9 mouse cellular contexts compared by ENCODE assay signal in the genomic region with DNA sequence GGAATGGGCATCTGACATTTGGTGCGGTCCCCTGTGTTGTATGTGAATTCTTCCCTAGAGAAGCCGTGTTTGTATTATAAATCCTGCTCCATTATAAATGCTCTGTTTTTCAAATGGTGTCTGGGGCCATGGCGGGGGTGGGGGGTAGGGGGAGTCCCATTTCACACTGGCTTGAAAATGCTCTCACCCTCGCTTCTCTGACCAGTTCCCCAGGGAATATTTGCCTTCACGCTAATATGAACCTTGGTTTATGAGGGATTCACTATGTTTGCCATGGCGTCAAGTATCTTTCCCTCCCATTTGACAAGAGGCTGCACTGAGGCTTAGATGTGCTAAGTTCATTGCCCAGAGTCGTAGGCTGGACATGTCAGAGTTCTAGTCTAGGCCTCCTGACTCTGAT. TPM values are rescaled to one million over a fixed set of nuclear protein-coding genes. Genes with fewer than 3 reads are reported as not detected.
DNase-seq lines count a peak whose midpoint lies in the region; ATAC-seq and TF ChIP-seq lines count a peak whose summit lies in the region.
"Had no signal": no experiment of that assay in that cellular context is flagged by ENCODE, and none has a peak within 500 bp of the region (broad histone marks: within the 10 kb centered on the region; RNA-seq: fewer than 3 reads in every experiment).

No protein-coding gene starts in this region.

- no peak overlapping the region; the same call in 1 of the 2 replicates for H3K27ac ChIP-seq in lung, postnatal 0 days (ENCODE audit: low read length)
- 0 out of 2 replicates have a peak overlapping the region, but pooled peaks have one; percentile 37 for H3K27ac ChIP-seq in intestine, embryonic 15.5 days
- H3K27ac ChIP-seq in olfactory bulb, adult 2 months (ENCODE audit: insufficient read depth, low read depth, low read length), result 0 out of 2 replicates have a peak overlapping the region, but pooled peaks have one; percentile 47
- H3K27ac ChIP-seq in left cerebral cortex, adult 2 months, result no peak overlapping the region
- H3K27ac ChIP-seq: liver, embryonic 14.5 days had no signal

- H3K27me3 ChIP-seq in lung, postnatal 0 days (replicated peaks; ENCODE audit: insufficient read depth, low read length), result no peaks in the 10 kb centered on the region
- no peaks in the 10 kb centered on the region for H3K27me3 ChIP-seq in intestine, embryonic 15.5 days (replicated peaks)

- DNase-seq in heart, adult 11 months, result peak; percentile 68
- no peak for DNase-seq in heart, postnatal 25 days (ENCODE audit: low spot score)
- DNase-seq in lung, postnatal 0 days (ENCODE audit: low spot score), result no peak
- no peak for DNase-seq in lung, postnatal 25 days (ENCODE audit: low spot score)
- no peak for DNase-seq in cerebellum, postnatal 4 days (ENCODE audit: low spot score in 2 of 2)
- no peak for DNase-seq in left cerebral cortex, adult 2 months (ENCODE audit: extremely low spot score in 1 of 2, low spot score in 2 of 2)

- no peak for TF ChIP-seq POLR2A in olfactory bulb, adult 2 months (IDR thresholded peaks at IDR 0.05; ENCODE audit: insufficient read depth, low read depth, low read length)

- no peak for TF ChIP-seq EP300 in lung, postnatal 0 days (IDR thresholded peaks at IDR 0.05)

- WGBS in lung, postnatal 0 days, result 78% methylated on average over 7 of the region's 7 CpGs
- whole genome bisulfite sequencing in intestine, embryonic 15.5 days, result 65% methylated on average over 7 of the region's 7 CpGs
- 89% methylated on average over 7 of the region's 7 CpGs for WGBS in olfactory bulb, adult 2 months

- no peak for TF ChIP-seq CTCF in lung, postnatal 0 days (IDR thresholded peaks at IDR 0.05)
- no peak for TF ChIP-seq CTCF in olfactory bulb, adult 2 months (IDR thresholded peaks at IDR 0.05; ENCODE audit: insufficient read depth, low read depth, low read length)
- TF ChIP-seq CTCF in left cerebral cortex, adult 2 months (IDR thresholded peaks at IDR 0.05), result no peak

- no peaks in the 10 kb centered on the region for H3K9me3 ChIP-seq in lung, postnatal 0 days (ENCODE audit: low read length)
- no peaks in the 10 kb centered on the region for H3K9me3 ChIP-seq in intestine, embryonic 15.5 days

- H3K9ac ChIP-seq in lung, postnatal 0 days (replicated peaks; ENCODE audit: low read depth), result no peak overlapping the region
- H3K9ac ChIP-seq in intestine, embryonic 15.5 days, result 0 out of 2 replicates have a peak overlapping the region, but pooled peaks have one; percentile 65
- H3K9ac ChIP-seq: liver, embryonic 14.5 days had no signal

- no peak overlapping the region for H3K4me3 ChIP-seq in lung, postnatal 0 days (ENCODE audit: low read depth, low read length)
- no peak overlapping the region for H3K4me3 ChIP-seq in intestine, embryonic 15.5 days (replicated peaks)
- H3K4me3 ChIP-seq in olfactory bulb, adult 2 months (ENCODE audit: insufficient read depth, low read depth, low read length), result no peak overlapping the region
- H3K4me3 ChIP-seq in left cerebral cortex, adult 2 months, result no peak overlapping the region

- no peaks in the 10 kb centered on the region for H3K36me3 ChIP-seq in lung, postnatal 0 days (ENCODE audit: insufficient read depth, low read length)
- no peaks in the 10 kb centered on the region for H3K36me3 ChIP-seq in intestine, embryonic 15.5 days

- intact Hi-C loops in heart, postnatal 25 days (cut with DNase I), result no loop called here
- intact Hi-C loops in left cerebral cortex, adult 2 months (cut with DNase I), result loop anchor here (2.0 kb wide), 1 partner anchor 23 kb away; no protein-coding TSS in a partner anchor

- no peak for ATAC-seq in lung, postnatal 0 days
- no peak for ATAC-seq in intestine, embryonic 15.5 days

- H3K4me2 ChIP-seq in lung, postnatal 0 days (replicated peaks; ENCODE audit: low read depth, low read length), result peak overlapping the region; percentile 87; the same call in 1 of the 2 replicates
- peak overlapping the region; percentile 86 for H3K4me2 ChIP-seq in intestine, embryonic 15.5 days (replicated peaks)

- H3K4me1 ChIP-seq in lung, postnatal 0 days (ENCODE audit: insufficient read depth, low read depth, low read length), result peaks cover 10% of the 10 kb centered on the region
- peaks cover 29% of the 10 kb centered on the region for H3K4me1 ChIP-seq in intestine, embryonic 15.5 days (replicated peaks)
- H3K4me1 ChIP-seq in olfactory bulb, adult 2 months (ENCODE audit: control insufficient read depth, insufficient read depth, low read length), result peaks cover 30% of the 10 kb centered on the region

RNA-seq across cellular contexts. Expression of a gene that starts 0.7 kb away (rescaled TPM):
- 100 to 1,000 TPM; 860 to 960 TPM for total RNA-seq in heart, postnatal 25 days (2021)
- 956 and 1,007 TPM in 2 replicates for polyA plus RNA-seq in lung, postnatal 0 days (2015; fragmentation: Nextera tagmentation; extraction: Ambion mirVana)
- 167 and 170 TPM in 2 replicates for polyA plus RNA-seq in intestine, embryonic 15.5 days (2015; fragmentation: Nextera tagmentation; extraction: Ambion mirVana)
- polyA plus RNA-seq in olfactory bulb, adult 2 months (2012; ENCODE audit: insufficient read depth, insufficient read length, low replicate concordance, missing spikeins), result not detected in 2 replicates
- total RNA-seq in left cerebral cortex, adult 2 months (2021), result 10 to 100 TPM; 37.6 to 38.2 TPM

RNA-seq across cellular contexts. Expression of a gene that starts 54.5 kb away (rescaled TPM):
- 100 to 1,000 TPM; 117 to 136 TPM for total RNA-seq in heart, postnatal 25 days (2021)
- 434 and 473 TPM in 2 replicates for polyA plus RNA-seq in lung, postnatal 0 days (2015; fragmentation: Nextera tagmentation; extraction: Ambion mirVana)
- polyA plus RNA-seq in intestine, embryonic 15.5 days (2015; fragmentation: Nextera tagmentation; extraction: Ambion mirVana), result 292 and 338 TPM in 2 replicates
- polyA plus RNA-seq in olfactory bulb, adult 2 months (2012; ENCODE audit: insufficient read depth, insufficient read length, low replicate concordance, missing spikeins), result 306 and 317 TPM in 2 replicates
- total RNA-seq in left cerebral cortex, adult 2 months (2021), result 100 to 1,000 TPM; 219 to 229 TPM

Comparison
In these comparisons a context has a peak if more than half of its experiments do, and no peak if none do; other contexts are left out.
1. H3K27ac ChIP-seq: peak in intestine, embryonic 15.5 days (single experiment) and olfactory bulb, adult 2 months (single experiment); none in lung, postnatal 0 days (single experiment) and left cerebral cortex, adult 2 months (single experiment).